ENCODE assay signal across 21 mouse cellular contexts in genomic region chr7:56121425-56121824, GRCm38 (mm10).
DNase-seq lines count a peak whose midpoint lies in the region; ATAC-seq and TF ChIP-seq lines count a peak whose summit lies in the region.
"Had no signal": no experiment of that assay in that cellular context is flagged by ENCODE, and none has a peak within 500 bp of the region (broad histone marks: within the 10 kb centered on the region; RNA-seq: fewer than 3 reads in every experiment).

No protein-coding gene starts in this region.

- no peak overlapping the region for H3K27ac ChIP-seq in intestine, postnatal 0 days (ENCODE audit: low read depth, low read length)
- H3K27ac ChIP-seq in intestine, embryonic 15.5 days: no peak overlapping the region
- H3K27ac ChIP-seq in liver, adult 2 months (replicated peaks; ENCODE audit: insufficient read depth, low read depth, low read length): no peak overlapping the region
- H3K27ac ChIP-seq in liver, embryonic 11.5 days (ENCODE audit: low read depth, low read length): no peak overlapping the region
- H3K27ac ChIP-seq in forebrain, embryonic 10.5 days: no peak overlapping the region
- H3K27ac ChIP-seq: embryonic facial prominence, embryonic 15.5 days; forebrain, embryonic 15.5 days; heart, embryonic 13.5 days had no signal

- H3K79me2 ChIP-seq in liver, adult 2 months (ENCODE audit: control insufficient read depth, insufficient read depth, low read length): no peaks in the 10 kb centered on the region

- no peak for TF ChIP-seq POLR2A in liver, adult 2 months (IDR thresholded peaks at IDR 0.05; ENCODE audit: extremely low read depth, insufficient read depth, low read length)

- no peak overlapping the region for H3K4me3 ChIP-seq in intestine, postnatal 0 days (ENCODE audit: low read depth, low read length)
- H3K4me3 ChIP-seq in intestine, embryonic 15.5 days (replicated peaks): no peak overlapping the region
- H3K4me3 ChIP-seq in liver, adult 2 months (ENCODE audit: insufficient read depth, low read depth, low read length): no peak overlapping the region
- no peak overlapping the region for H3K4me3 ChIP-seq in liver, embryonic 11.5 days (ENCODE audit: low read depth, low read length)
- no peak overlapping the region for H3K4me3 ChIP-seq in forebrain, embryonic 10.5 days
- H3K4me3 ChIP-seq: embryonic facial prominence, embryonic 15.5 days; erythroblast, embryonic 14.5 days; forebrain, embryonic 15.5 days; heart, embryonic 13.5 days had no signal

- ATAC-seq in intestine, postnatal 0 days: peak; percentile 73; the same call in 1 of the 2 replicates
- no peak for ATAC-seq in intestine, embryonic 15.5 days
- no peak for ATAC-seq in liver, embryonic 11.5 days (replicated peaks; ENCODE audit: low FRiP score)
- ATAC-seq: CD4-positive, CD25-positive, alpha-beta regulatory T cell, adult 4 months; forebrain, embryonic 15.5 days had no signal

- H3K4me2 ChIP-seq in intestine, postnatal 0 days (replicated peaks; ENCODE audit: low read depth): no peak overlapping the region
- no peak overlapping the region for H3K4me2 ChIP-seq in intestine, embryonic 15.5 days (replicated peaks)
- no peak overlapping the region for H3K4me2 ChIP-seq in liver, embryonic 11.5 days
- H3K4me2 ChIP-seq: embryonic facial prominence, embryonic 15.5 days; forebrain, embryonic 15.5 days; heart, embryonic 13.5 days had no signal

- TF ChIP-seq CTCF in intestine, postnatal 0 days (IDR thresholded peaks at IDR 0.05; ENCODE audit: low read depth): no peak
- TF ChIP-seq CTCF in liver, adult 2 months (IDR thresholded peaks at IDR 0.05; ENCODE audit: low read depth, low read length): no peak

- DNase-seq in kidney, postnatal 25 days: peak; percentile 10 to 48
- DNase-seq in kidney, postnatal 14 days: no peak
- peak; percentile 88 for DNase-seq in liver, adult 2 months (ENCODE audit: extremely low read depth, low read depth, low spot score)
- no peak for DNase-seq in liver, embryonic 11.5 days (ENCODE audit: low spot score)
- DNase-seq in forebrain, embryonic 10.5 days (ENCODE audit: extremely low spot score, low spot score): no peak
- DNase-seq: adrenal gland, postnatal 10 days; B cell, adult 2 months; cerebellum, adult 11 months; cerebellum, adult 8-10 months; cerebellum, postnatal 14 days; embryo, embryonic 11 days; gastrocnemius, postnatal 36 days; heart, postnatal 36 days had no signal

- no peak overlapping the region for H3K9ac ChIP-seq in intestine, postnatal 0 days (ENCODE audit: low read depth, low read length)
- H3K9ac ChIP-seq in intestine, embryonic 15.5 days: no peak overlapping the region
- H3K9ac ChIP-seq in liver, adult 2 months (ENCODE audit: low read depth, low read length): no peak overlapping the region
- H3K9ac ChIP-seq in liver, embryonic 11.5 days (ENCODE audit: low read depth, low read length): no peak overlapping the region
- H3K9ac ChIP-seq: embryonic facial prominence, embryonic 15.5 days; forebrain, embryonic 15.5 days; heart, embryonic 13.5 days had no signal

- 45% methylated on average over 5 of the region's 5 CpGs for WGBS in intestine, postnatal 0 days
- WGBS in intestine, embryonic 15.5 days: 92% methylated on average over 5 of the region's 5 CpGs
- 32% methylated on average over 5 of the region's 5 CpGs for WGBS in liver, adult 2 months
- 85% methylated on average over 5 of the region's 5 CpGs for WGBS in liver, embryonic 11.5 days
- WGBS in forebrain, embryonic 10.5 days: 97% methylated on average over 5 of the region's 5 CpGs

- H3K4me1 ChIP-seq in intestine, postnatal 0 days (replicated peaks; ENCODE audit: control insufficient read depth, insufficient read depth, low read length): no peaks in the 10 kb centered on the region
- no peaks in the 10 kb centered on the region for H3K4me1 ChIP-seq in intestine, embryonic 15.5 days (replicated peaks)
- H3K4me1 ChIP-seq in liver, adult 2 months (ENCODE audit: control insufficient read depth, insufficient read depth, low read length): peaks cover 5% of the 10 kb centered on the region
- no peaks in the 10 kb centered on the region for H3K4me1 ChIP-seq in liver, embryonic 11.5 days (replicated peaks; ENCODE audit: control insufficient read depth, insufficient read depth, low read length)
- H3K4me1 ChIP-seq in forebrain, embryonic 10.5 days: no peaks in the 10 kb centered on the region
- H3K4me1 ChIP-seq: embryonic facial prominence, embryonic 15.5 days; forebrain, embryonic 15.5 days; heart, embryonic 13.5 days had no signal

- H3K36me3 ChIP-seq in intestine, postnatal 0 days (ENCODE audit: control insufficient read depth, insufficient read depth): peaks cover 28% of the 10 kb centered on the region; the same call in 1 of the 2 replicates
- peaks cover 4% of the 10 kb centered on the region; the same call in 1 of the 2 replicates for H3K36me3 ChIP-seq in intestine, embryonic 15.5 days
- H3K36me3 ChIP-seq in liver, adult 2 months (ENCODE audit: control insufficient read depth, insufficient read depth, low read length): peaks cover 22% of the 10 kb centered on the region
- H3K36me3 ChIP-seq in liver, embryonic 11.5 days (ENCODE audit: control insufficient read depth, insufficient read depth, low read length): peaks cover 5% of the 10 kb centered on the region; the same call in 1 of the 2 replicates
- H3K36me3 ChIP-seq in forebrain, embryonic 10.5 days (replicated peaks): peaks cover 49% of the 10 kb centered on the region

- H3K27me3 ChIP-seq in intestine, postnatal 0 days (replicated peaks; ENCODE audit: control insufficient read depth, insufficient read depth, low read length): no peaks in the 10 kb centered on the region
- H3K27me3 ChIP-seq in intestine, embryonic 15.5 days (replicated peaks): no peaks in the 10 kb centered on the region
- no peaks in the 10 kb centered on the region for H3K27me3 ChIP-seq in liver, adult 2 months (ENCODE audit: control insufficient read depth, insufficient read depth, low read length)
- no peaks in the 10 kb centered on the region for H3K27me3 ChIP-seq in liver, embryonic 11.5 days (replicated peaks; ENCODE audit: control insufficient read depth, insufficient read depth, low read length)
- H3K27me3 ChIP-seq in forebrain, embryonic 10.5 days (ENCODE audit: poor library complexity, severe bottlenecking): no peaks in the 10 kb centered on the region
- H3K27me3 ChIP-seq: embryonic facial prominence, embryonic 15.5 days; forebrain, embryonic 15.5 days; heart, embryonic 13.5 days had no signal

- H3K9me3 ChIP-seq in intestine, postnatal 0 days (ENCODE audit: control insufficient read depth): no peaks in the 10 kb centered on the region
- no peaks in the 10 kb centered on the region for H3K9me3 ChIP-seq in intestine, embryonic 15.5 days
- H3K9me3 ChIP-seq in liver, embryonic 11.5 days (ENCODE audit: control insufficient read depth, low read length): no peaks in the 10 kb centered on the region
- H3K9me3 ChIP-seq in forebrain, embryonic 10.5 days: no peaks in the 10 kb centered on the region
- H3K9me3 ChIP-seq: embryonic facial prominence, embryonic 15.5 days; forebrain, embryonic 15.5 days; G1E; heart, embryonic 13.5 days had no signal

Comparison
In these comparisons a context has a peak if more than half of its experiments do, and no peak if none do; other contexts are left out.
1. DNase-seq: peak in kidney, postnatal 25 days (2 of 2) and liver, adult 2 months (single experiment); none in kidney, postnatal 14 days (single experiment), liver, embryonic 11.5 days (single experiment) and forebrain, embryonic 10.5 days (single experiment).